Mouse (Mus musculus) limb, embryonic 11.5 days (tissue): ENCODE measurements at regions not wholly inside any gene's neighbourhood (a gene's known extent, or its start where the extent isn't known, plus 50 kb on each side); places are given as distances from the start of the nearest gene placed in this dataset.

ENCODE experiments used
- ATAC-seq: fragments of 200-750 bp; cut with Nextera tagmentation; 2 replicates; pipeline ENCODE4 v1.8.0; 2017; ENCODE audit warnings: low read depth; ENCODE audit not compliant: insufficient number of reproducible peaks, low FRiP score, low TSS enrichment
- DNase-seq: peaks from one replicate; pipeline ENCODE4 v3.0.0-alpha.2; 2015; ENCODE audit warnings: low spot score
- H3K27ac ChIP-seq: fragments of 300-500 bp; sonication (generic); replicated peaks from 2 replicates; pipeline ENCODE4 v1.5.1; 2014; ENCODE audit warnings: low read depth, mild to moderate bottlenecking, low read length
- H3K27me3 ChIP-seq: fragments of 300-500 bp; sonication (generic); 2 replicates; pipeline ENCODE4 v1.6.1; 2014; ENCODE audit warnings: mild to moderate bottlenecking, low read length, mixed read lengths; ENCODE audit not compliant: control insufficient read depth, insufficient read depth
- H3K36me3 ChIP-seq: fragments of 300-500 bp; sonication (generic); 2 replicates; pipeline ENCODE4 v1.6.1; 2014; ENCODE audit warnings: mild to moderate bottlenecking, low read length, moderate library complexity, mixed read lengths; ENCODE audit not compliant: control insufficient read depth, insufficient read depth
- H3K4me1 ChIP-seq: fragments of 300-500 bp; sonication (generic); 2 replicates; pipeline ENCODE4 v1.6.1; 2014; ENCODE audit warnings: low read length, mixed read lengths; ENCODE audit not compliant: control insufficient read depth, insufficient read depth
- H3K4me2 ChIP-seq: fragments of 300-500 bp; sonication (generic); 2 replicates; pipeline ENCODE4 v1.6.1; 2014; ENCODE audit warnings: low read depth, mild to moderate bottlenecking, moderate library complexity; ENCODE audit not compliant: severe bottlenecking
- H3K4me3 ChIP-seq: fragments of 300-500 bp; sonication (generic); 2 replicates; pipeline ENCODE4 v1.5.1; 2014; ENCODE audit warnings: low read depth, low read length
- H3K9ac ChIP-seq: fragments of 300-500 bp; sonication (generic); 2 replicates; pipeline ENCODE4 v1.6.1; 2014; ENCODE audit warnings: mild to moderate bottlenecking, low read length
- H3K9me3 ChIP-seq: fragments of 300-500 bp; sonication (generic); 2 replicates; pipeline ENCODE4 v1.6.1; 2016; ENCODE audit warnings: low read length; ENCODE audit not compliant: control insufficient read depth
- WGBS: fragments of 180-500 bp; shearing (Covaris S2); extraction: QIAGEN DNeasy Blood & Tissue Kit; methylation state at CpG from one replicate; pipeline ENCODE4 v1.1.7; 2014; 5-methylcytosine and 5-hydroxymethylcytosine counted together

- 89% methylated on average over 4 of the region's 4 CpGs for WGBS
- H3K4me2 ChIP-seq = no peak overlapping the region
- H3K9me3 ChIP-seq = no peaks in the 10 kb centered on the region
- ATAC-seq (no peak), DNase-seq (no peak)
- H3K27me3 ChIP-seq = no peaks in the 10 kb centered on the region
- no peak overlapping the region for H3K4me3 ChIP-seq
- no peaks in the 10 kb centered on the region for H3K4me1 ChIP-seq
- H3K9ac ChIP-seq = no peak overlapping the region
- no peaks in the 10 kb centered on the region for H3K36me3 ChIP-seq
- no peak overlapping the region for H3K27ac ChIP-seq
Measured at GRCm38 (mm10) chr13:97633551-97633950, 126.9 kb downstream of the Gm10260 start.

DNA sequence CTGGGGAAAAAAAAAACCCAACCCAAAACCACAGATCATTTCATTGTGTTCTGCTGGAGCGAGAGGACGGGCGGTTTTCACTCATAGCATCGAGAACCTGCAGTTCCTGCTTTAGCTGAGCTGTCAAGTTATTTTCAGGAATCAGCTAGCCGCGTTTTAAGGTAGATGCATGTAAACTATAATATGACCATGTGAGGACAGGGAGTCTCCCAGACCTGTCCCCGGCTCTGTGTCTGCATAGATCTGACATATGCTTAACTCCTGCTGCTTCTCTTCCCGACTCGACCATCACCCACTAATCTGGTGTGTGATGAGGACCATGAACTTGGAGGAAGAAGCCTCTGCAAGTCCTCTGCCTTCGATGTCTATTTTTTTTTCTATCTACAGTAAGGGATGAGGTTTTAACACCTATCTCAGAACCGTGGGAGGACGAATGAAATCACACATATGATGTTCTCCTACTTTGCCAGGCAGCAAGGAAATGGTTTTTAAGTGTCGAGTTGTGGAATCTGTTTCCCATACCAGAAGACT is 128.5 kb downstream of the Gm10260 start:
- Histone ChIP-seq H3K9me3 (no peaks in the 10 kb centered on the region), H3K36me3 (no peaks in the 10 kb centered on the region), H3K4me1 (no peaks in the 10 kb centered on the region), H3K9ac (no peak overlapping the region), H3K4me3 (no peak overlapping the region), H3K27me3 (no peaks in the 10 kb centered on the region), H3K27ac (no peak overlapping the region), H3K4me2 (no peak overlapping the region)
- no peak for DNase-seq
- ATAC-seq = no peak
- WGBS = 89% methylated on average over 13 of the region's 13 CpGs

- no peaks in the 10 kb centered on the region for H3K9me3 ChIP-seq
Measured at GRCm38 (mm10) chr13:97630921-97631320, 129.5 kb downstream of the Gm10260 start.

GRCm38 (mm10) chr13:97628608-97629007 is 131.8 kb downstream of the Gm10260 start:
- H3K4me3 ChIP-seq = no peak overlapping the region
- no peaks in the 10 kb centered on the region for H3K4me1 ChIP-seq
- ATAC-seq = no peak
- H3K36me3 ChIP-seq = no peaks in the 10 kb centered on the region
- 90% methylated on average over 7 of the region's 7 CpGs for WGBS
- no peaks in the 10 kb centered on the region for H3K27me3 ChIP-seq
- H3K27ac ChIP-seq = no peak overlapping the region
- DNase-seq = no peak
- H3K9me3 ChIP-seq = no peaks in the 10 kb centered on the region
- no peak overlapping the region for H3K4me2 ChIP-seq
- H3K9ac ChIP-seq = no peak overlapping the region

More at GRCm38 (mm10) chr13:97630921-97631320, 129.5 kb downstream of the Gm10260 start:
- H3K4me2 ChIP-seq = no peak overlapping the region
- H3K9ac ChIP-seq = no peak overlapping the region
- no peaks in the 10 kb centered on the region for H3K36me3 ChIP-seq
- H3K27ac ChIP-seq = no peak overlapping the region
- ATAC-seq (no peak), DNase-seq (no peak)
- WGBS = 88% methylated on average over 5 of the region's 5 CpGs
- H3K27me3 ChIP-seq = no peaks in the 10 kb centered on the region
- H3K4me1 ChIP-seq = no peaks in the 10 kb centered on the region
- no peak overlapping the region for H3K4me3 ChIP-seq

DNA sequence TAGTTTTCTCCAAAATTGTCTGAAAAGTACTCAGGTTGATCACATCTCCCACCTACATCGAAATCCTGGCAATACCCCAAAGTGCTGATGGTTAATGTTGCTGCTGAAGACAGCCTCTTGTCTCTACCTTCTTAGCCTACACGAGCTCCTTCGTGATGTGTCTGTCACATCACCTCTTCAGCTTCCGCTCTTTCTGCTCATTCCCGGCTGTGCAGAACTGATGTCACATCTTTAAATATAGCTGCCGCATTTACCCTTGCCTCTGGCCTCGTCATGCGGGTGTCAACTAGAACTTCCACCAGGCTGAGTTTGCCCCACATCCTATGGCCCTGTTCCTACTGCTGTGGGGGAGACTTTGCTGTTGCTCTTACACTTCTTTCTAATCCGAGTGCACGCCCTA is 133.2 kb downstream of the Gm10260 start:
- WGBS = 86% methylated on average over 10 of the region's 10 CpGs
- no peak overlapping the region for H3K4me3 ChIP-seq
- H3K27ac ChIP-seq = no peak overlapping the region
- H3K36me3 ChIP-seq = no peaks in the 10 kb centered on the region
- DNase-seq = no peak
- H3K4me2 ChIP-seq = no peak overlapping the region
- no peak for ATAC-seq
- no peak overlapping the region for H3K9ac ChIP-seq
- H3K4me1 ChIP-seq = no peaks in the 10 kb centered on the region
- H3K27me3 ChIP-seq = no peaks in the 10 kb centered on the region
- H3K9me3 ChIP-seq = no peaks in the 10 kb centered on the region

GRCm38 (mm10) chr13:97626786-97627185 is 133.6 kb downstream of the Gm10260 start:
- 64% methylated on average over 5 of the region's 5 CpGs for WGBS

DNA sequence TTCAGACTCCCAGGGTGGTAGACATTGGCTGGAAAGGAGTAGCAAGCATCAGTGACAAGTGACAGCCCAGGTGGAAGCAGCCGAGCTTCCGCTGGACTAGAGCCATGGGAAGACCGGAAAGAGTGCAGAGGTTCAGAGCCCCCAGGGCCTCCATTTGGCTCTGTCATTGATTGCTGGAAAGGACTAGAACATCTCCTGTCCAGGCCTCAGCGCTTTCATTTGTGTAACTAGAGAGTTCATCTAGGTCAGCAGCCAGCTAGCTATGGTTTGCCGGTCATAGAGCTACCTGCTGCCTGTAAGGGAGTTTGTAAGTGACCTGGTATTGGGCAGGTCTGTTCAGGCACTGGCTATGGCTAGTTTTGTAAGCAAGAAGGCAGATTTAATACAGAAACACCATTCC is 134.3 kb downstream of the Gm10260 start:
- Histone ChIP-seq H3K27ac (no peak overlapping the region), H3K9ac (no peak overlapping the region), H3K9me3 (no peaks in the 10 kb centered on the region), H3K4me3 (no peak overlapping the region), H3K4me1 (no peaks in the 10 kb centered on the region), H3K27me3 (no peaks in the 10 kb centered on the region), H3K4me2 (no peak overlapping the region), H3K36me3 (no peaks in the 10 kb centered on the region)
- DNase-seq (no peak), ATAC-seq (no peak)
- WGBS = 91% methylated on average over 5 of the region's 5 CpGs

More at GRCm38 (mm10) chr13:97626786-97627185, 133.6 kb downstream of the Gm10260 start:
- H3K9me3 ChIP-seq = no peaks in the 10 kb centered on the region
- no peak overlapping the region for H3K4me3 ChIP-seq
- no peak overlapping the region for H3K9ac ChIP-seq
- DNase-seq (no peak), ATAC-seq (no peak)
- no peak overlapping the region for H3K4me2 ChIP-seq
- H3K27me3 ChIP-seq = no peaks in the 10 kb centered on the region
- H3K4me1 ChIP-seq = no peaks in the 10 kb centered on the region
- no peak overlapping the region for H3K27ac ChIP-seq
- no peaks in the 10 kb centered on the region for H3K36me3 ChIP-seq

DNA sequence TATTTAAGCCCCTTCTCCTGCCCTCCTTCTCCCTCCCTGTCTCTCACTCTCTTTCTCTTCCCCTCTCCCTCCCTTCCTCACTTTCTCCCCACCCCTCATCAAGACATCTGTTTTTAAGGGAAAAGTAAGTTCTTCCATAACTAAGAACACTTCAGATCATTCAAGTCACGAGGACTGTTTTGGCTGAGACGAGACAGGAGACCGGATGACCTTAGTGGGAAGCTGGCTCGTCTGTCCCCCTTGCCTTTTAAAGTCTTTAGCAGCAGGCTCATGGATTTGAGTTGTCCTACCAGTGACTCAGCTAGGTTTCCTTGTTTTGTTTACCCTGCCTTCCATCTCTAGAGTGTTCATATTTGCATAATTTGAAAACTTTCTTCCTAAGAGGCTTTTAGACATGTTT is 135.0 kb downstream of the Gm10260 start:
- H3K36me3 ChIP-seq = no peaks in the 10 kb centered on the region
- H3K4me3 ChIP-seq = no peak overlapping the region
- no peaks in the 10 kb centered on the region for H3K9me3 ChIP-seq
- H3K9ac ChIP-seq = no peak overlapping the region
- H3K27me3 ChIP-seq = no peaks in the 10 kb centered on the region
- H3K4me1 ChIP-seq = no peaks in the 10 kb centered on the region
- H3K4me2 ChIP-seq = no peak overlapping the region
- 81% methylated on average over 4 of the region's 4 CpGs for WGBS
- DNase-seq (no peak), ATAC-seq (no peak)
- no peak overlapping the region for H3K27ac ChIP-seq

DNA sequence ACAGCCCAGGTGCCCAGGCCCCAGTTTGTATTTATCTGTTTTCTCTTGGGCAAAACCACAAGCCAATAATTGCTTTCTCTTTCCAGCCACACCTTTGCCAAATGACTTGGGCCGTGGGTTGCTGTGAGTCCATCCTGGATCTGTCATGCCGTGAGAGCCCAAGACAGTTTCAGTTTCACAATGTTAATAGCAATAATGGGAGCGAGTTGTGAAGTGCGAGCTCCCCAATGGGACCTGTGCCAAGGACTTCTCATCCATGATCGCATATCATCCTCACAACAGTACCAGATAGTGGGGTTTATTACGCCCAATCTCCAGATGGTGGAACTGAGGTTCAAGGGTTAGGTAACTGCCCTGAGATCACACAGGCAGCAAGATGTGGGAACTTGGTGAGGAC is 142.2 kb downstream of the Gm10260 start:
- no peak overlapping the region for H3K27ac ChIP-seq
- H3K4me1 ChIP-seq = peaks cover 3% of the 10 kb centered on the region; the same call in 1 of the 2 replicates
- no peak overlapping the region for H3K4me2 ChIP-seq
- ATAC-seq (no peak), DNase-seq (no peak)
- no peaks in the 10 kb centered on the region for H3K36me3 ChIP-seq
- H3K9me3 ChIP-seq = no peaks in the 10 kb centered on the region
- H3K9ac ChIP-seq = no peak overlapping the region
- 91% methylated on average over 6 of the region's 6 CpGs for WGBS
- H3K4me3 ChIP-seq = no peak overlapping the region
- no peaks in the 10 kb centered on the region for H3K27me3 ChIP-seq
